Mouse (Mus musculus) heart, adult 2 months (tissue): ENCODE measurements at regions not wholly inside any gene's neighbourhood (a gene's known extent, or its start where the extent isn't known, plus 50 kb on each side); places are given as distances from the start of the nearest gene placed in this dataset.

Experiments
- EP300 ChIP-seq: fragments of 200-500 bp; IDR thresholded peaks from 2 replicates; pipeline ENCODE4 v1.6.1; 2011; ENCODE audit warnings: low read depth, low read length, control low read depth; ENCODE audit not compliant: insufficient read depth
- POLR2A ChIP-seq: fragments of 200-500 bp; IDR thresholded peaks from 2 replicates; pipeline ENCODE4 v1.6.1; 2011; ENCODE audit warnings: mild to moderate bottlenecking, low read depth, low read length, control low read depth; ENCODE audit not compliant: insufficient read depth

DNA sequence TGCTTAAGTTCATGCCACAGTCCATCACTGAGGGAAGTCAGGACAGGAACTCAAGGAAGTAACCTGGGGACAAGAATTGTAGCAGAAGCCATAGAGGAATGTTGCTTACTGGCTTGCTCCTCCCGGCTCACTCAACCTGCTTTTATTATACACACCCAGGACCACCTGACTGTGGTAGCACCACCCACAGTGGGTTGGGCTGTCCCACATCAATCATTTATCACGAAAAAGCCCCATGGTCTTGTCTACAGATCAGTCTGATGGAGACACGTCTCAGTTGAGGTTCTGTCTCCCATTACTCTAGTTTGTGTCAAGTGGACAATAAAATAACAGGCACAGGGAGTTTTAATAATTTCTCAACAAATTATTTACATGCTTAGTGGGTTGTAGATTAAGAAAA lies 239.3 kb upstream of the Tll1 start:
- TF ChIP-seq EP300, result no peak
- no peak for TF ChIP-seq POLR2A
